Mouse (Mus musculus) A20 (cell line): ENCODE results near the gene Lsm7.

Experiments used
- DNase-seq: peaks from one replicate; pipeline ENCODE4 v3.0.0-alpha.2; 2011; ENCODE audit warnings: low read depth, low spot score

Lsm7 gene

DNA sequence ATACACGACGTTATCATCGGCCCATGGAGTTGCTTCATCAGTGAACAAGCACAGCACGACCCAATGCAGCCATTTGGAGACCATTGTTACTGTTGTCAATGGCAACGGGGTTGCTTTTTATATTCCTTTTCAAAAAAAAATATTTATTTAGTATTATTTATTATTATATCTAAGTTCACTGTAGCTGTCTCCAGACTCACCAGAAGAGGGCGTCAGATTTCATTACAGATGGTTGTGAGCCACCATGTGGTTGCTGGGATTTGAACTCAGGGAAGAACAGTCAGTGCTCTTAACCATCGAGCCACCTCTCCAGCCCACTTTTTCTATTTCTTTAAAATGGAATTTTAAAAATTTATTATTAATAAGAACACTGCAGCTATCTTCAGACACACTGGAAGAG, 40.2 kb downstream of the Lsm7 start:
- no peak for DNase-seq

DNA sequence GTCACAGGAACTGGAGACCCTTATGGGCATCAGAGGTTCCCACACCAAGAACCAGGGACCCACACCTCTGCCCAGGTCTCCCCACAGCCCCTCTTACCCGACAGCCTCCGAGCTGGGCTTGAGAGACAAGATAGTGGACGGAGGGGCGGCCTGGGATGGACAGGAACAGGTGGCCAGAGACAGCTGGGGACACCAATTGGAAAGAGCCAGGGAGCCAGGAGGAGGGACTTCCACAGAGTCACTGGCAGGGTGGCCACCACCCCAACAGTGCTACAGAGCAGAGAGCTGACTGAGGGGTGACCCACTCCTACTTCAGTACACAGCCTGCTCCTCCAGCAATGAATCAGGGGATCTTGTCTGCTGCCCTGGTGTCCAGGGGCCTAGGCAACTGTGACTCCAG, 41.6 kb downstream of the Lsm7 start, which contains the start of gene Jsrp1:
Gene Jsrp1, minus strand, starts transcription at position 133 of the 400 bp plus-strand sequence.
- no peak for DNase-seq

DNA sequence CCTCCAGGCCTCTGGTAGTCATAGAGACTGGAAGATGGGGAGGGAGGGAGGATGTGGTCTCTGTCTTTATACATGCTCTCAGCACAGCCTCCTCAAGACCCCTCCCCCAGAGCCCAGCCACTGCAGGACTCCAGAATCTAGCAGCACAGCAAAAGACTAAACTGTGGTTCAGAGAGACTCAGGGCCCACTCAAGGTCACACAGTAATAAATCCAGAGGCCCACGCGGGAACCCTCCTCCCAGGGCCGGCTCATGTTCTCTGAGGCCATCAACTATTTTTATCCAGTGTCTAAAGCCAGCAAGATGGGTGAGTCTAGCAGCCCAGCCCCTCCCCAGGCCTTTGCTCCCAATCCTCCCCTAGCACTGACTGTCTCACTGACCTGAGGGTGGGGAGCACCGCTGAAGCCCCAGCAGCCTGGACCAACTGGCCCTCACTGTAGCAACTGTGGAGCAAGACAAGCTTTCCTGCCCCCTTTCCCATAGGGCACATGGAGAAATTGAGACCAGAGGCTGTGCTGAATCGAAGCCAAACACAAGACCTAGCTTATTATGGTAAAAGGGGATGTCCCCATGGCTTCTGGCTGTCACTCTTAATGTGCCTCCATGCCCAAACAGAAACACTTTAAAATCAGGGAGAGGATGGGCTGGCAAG, 42.5 kb downstream of the Lsm7 start:
- no peak for DNase-seq

DNA sequence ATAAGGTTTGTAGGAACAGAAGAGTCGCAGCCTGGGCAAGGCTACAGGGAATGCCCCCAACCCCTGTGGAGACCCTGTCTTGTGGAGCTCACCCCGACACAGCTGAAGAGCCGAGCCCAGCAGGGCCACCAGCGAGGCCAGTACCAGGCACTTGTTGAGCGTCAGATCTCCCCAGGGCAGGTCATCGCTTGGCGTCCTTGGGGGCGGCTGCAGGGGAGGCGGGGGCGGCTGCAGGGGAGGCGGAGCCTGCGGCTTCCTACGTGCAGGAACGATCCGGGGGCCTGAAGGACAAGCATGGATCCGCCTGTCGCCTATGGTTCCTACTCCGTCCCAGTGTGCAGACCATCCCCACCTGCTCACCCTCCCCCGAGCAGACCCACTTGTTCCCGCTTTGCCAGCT, 44.9 kb downstream of the Lsm7 start:
- DNase-seq = no peak

DNA sequence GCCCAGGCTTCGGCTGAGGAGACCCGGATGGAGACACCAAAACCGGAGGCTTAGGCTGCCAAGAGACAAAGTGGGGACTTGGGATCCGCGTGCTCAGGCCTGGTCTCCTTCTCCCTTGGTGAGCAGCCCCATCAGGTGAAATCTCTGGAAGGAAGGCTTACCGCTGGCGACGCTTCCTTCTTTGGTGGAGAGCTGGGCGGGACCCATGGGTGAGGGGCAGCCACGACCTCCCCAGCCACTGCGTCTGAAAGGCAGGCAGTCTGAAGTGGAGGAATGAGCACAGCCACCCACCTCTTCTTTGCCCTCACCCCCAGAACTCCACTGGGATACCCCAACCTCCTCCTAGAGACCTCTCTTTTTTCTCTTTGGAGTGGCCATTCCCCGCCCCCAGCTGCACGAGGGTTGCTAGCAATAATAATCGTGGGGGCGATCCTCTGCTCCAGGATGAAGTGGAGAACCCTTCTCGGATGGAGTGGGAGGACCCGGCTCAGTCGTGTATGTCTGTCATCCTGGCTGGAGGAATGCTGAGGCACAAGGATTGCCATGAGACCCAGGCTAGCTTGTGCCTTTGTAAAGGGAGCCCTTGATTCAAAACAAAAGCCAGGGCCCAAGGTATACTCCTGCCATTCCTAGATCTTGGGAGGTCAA, 45.9 kb downstream of the Lsm7 start:
- no peak for DNase-seq

DNA sequence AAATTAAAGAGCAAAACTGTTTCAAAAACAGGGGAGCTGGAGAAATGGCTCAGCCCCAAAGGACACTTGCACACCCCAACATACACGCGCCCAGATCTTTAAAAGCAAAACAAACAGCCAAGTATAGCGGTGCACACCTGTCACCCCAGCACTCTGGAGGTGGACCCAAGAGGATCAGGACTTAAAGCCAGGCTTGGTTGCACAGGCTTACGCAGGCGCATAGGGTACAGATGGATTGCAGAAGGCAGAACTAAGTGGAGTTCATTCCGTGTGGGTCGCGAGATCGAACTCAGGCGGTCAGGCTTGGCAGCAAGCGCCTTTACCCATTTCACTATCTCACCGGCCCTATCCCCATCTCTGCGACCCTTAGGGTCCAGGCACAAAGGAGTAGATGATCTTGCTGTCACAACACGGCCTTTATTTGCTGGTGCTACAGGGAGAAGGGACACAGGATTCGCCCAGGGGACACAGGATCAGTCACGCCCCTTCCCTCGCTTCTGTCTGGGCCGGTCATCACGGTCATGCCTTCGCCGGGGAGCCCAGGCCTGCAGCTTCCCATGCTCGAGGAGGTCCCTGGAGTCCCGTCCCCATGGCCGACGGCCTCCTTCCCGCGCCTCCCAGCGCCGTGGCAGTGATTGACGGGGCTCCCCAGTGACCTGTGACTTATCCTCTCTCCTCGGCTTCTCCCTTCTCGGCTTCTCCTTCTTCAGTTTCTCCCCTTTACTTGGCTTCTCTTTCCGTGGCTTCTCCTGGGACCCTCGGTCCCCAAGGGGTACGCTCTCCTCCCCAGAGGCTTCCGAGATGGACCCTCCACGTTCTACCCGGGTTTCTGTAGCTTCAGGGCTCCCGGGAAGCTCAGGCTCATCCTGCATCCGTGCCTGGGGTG, 46.7 kb downstream of the Lsm7 start:
- no peak for DNase-seq

DNA sequence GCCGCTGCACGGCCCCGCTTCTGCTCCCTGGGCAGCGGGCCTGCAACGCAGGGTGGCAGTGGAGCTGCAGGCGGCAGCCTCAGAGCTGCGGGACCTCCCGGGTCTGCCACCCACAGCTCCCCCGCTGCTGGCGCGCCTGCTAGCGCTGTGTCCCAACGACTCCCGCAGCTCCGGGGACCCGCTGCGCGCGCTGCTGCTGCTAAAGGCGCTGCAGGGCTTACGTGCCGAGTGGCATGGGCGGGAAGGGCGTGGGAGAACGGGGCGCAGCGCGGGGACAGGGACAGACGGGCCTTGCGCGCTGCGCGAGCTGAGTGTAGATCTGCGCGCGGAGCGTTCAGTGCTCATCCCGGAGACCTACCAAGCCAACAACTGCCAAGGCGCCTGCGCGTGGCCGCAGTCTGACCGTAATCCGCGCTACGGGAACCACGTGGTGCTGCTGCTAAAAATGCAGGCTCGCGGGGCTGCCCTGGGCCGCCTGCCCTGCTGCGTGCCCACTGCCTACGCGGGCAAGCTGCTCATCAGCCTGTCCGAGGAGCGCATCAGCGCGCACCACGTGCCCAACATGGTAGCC, 47.9 kb downstream of the Lsm7 start:
- no peak for DNase-seq

DNA sequence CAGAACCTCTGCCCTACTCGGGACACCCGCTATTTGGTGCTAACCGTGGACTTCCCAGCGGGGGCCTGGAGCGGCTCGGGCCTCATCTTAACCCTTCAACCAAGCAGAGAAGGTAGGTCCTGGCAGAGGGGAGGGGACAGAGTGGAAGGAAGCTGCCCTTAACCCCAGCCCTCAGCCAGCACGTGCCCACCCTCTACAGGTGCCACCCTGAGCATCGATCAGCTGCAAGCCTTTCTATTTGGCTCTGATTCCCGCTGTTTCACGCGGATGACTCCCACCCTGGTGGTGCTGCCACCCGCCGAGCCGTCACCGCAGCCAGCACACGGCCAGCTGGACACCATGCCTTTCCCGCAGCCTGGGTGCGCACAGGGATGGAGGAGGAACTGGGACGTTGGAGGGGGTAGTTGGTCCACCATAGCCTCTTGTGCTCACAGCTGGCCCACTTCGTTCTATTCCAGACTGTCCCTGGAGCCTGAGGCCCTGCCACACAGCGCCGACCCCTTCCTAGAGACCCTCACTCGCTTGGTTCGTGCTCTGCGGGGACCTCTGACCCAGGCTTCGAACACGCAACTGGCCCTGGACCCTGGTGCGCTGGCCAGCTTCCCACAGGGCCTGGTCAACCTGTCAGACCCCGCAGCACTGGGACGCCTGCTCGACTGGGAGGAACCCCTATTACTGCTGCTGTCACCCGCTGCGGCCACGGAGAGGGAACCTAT, 48.5 kb downstream of the Lsm7 start:
- DNase-seq = no peak

DNA sequence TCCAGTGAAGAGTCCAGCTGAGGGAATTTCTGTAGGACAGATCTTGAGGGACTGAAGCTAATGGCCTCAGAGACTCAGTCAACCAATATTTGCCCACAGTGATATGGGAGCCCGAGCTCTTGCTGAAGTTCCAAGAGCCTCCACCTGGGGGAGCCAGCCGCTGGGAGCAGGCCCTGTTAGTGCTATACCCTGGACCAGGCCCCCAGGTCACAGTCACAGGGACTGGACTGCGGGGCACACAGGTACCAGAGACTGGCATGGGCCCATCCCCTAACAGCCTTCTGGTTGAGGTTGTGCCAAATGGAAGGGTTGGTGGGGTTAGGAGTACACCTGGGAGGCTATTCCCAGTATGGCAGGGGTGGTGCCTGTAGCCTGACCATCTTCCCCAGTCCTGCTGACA, 49.1 kb downstream of the Lsm7 start:
- DNase-seq = peak; percentile 69

DNA sequence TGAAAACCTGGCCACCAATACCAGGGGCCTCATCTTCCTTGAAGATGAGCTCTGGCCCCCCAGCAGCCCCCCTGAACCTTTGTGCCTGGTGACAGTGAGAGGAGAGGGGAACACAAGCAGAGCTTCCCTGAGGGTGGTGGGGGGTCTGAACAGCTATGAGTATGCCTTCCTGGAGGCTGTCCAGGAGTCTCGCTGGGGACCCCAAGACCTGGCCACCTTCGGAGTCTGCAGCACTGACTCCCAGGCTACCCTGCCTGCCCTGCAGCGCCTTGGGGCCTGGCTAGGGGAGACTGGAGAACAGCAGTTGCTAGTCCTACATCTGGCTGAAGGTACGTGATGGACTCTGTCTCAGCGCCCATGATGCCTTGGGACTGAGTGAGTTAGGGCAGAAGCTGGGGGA, 49.7 kb downstream of the Lsm7 start:
- no peak for DNase-seq

DNA sequence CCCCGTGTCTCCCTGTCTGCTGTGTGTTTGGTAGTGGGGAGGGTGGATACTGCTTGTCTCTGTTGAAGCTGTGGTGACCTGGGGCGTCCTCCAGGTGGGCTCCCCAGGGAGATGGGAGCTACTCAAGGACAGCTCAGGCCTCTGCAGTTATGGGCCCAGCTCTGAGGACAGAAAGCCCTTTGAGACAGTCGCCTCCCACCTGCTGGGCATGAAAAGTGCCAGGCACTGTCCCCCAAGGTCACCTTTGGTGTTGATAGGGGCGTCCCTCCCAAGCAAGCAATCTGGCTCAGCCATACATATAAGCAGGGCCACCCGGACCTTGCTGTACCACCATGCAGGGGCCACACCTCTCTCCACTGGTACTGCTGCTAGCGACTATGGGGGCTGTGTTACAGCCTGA, 50.1 kb downstream of the Lsm7 start, which contains the start of gene Amh:
Gene Amh, plus strand, starts transcription at position 328 of the 400 bp plus-strand sequence.
- DNase-seq = no peak

DNA sequence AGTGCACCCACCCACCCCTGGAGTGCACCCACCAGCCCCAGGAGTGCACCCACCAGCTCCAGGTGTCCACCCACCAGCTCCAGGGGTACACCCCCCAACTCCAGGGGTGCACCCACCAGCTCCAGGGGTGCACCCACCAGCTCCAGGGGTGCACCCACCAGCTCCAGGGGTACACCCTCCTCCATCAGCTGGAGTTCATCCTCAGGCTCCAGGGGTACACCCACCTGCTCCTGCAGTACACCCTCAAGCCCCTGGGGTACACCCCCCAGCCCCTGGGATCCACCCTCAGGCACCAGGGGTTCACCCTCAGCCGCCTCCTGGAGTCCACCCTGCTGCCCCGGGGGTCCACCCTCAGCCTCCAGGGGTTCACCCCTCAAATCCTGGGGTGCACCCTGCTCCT, 50.7 kb downstream of the Lsm7 start:
- DNase-seq = no peak

DNA sequence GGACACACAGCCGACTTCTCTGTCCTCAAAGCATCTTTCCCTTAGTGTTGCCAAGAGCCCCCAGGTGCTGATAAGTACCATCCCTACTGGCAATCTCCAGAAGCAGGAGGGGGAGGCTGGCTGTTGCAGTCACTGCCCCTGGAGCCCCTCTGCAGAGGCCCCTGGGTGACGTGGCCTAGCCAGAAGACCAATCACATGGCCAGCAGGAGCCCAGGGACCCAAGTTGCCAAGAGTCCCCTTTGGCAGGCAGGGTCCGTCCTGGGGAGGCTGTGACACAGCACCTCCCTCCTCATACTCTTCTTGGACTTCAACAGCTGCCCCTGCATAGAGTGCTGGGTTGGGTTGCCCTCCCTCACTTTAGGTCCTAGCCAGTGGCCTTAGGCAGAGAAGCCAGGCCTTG, 52.0 kb downstream of the Lsm7 start:
- DNase-seq = no peak
